Mouse (Mus musculus) macrophage (primary cell): ENCODE data around the gene Slc6a20a. TPM values are rescaled to one million over a fixed set of nuclear protein-coding genes. Genes with fewer than 3 reads are reported as not detected.

Source experiments
- H3K27ac ChIP-seq: fragments of 350-480 bp; formaldehyde crosslinking; 2 replicates; pipeline ENCODE4 v1.9.0; 2021
- H3K36me3 ChIP-seq: fragments of 350-480 bp; formaldehyde crosslinking; 2 replicates; pipeline ENCODE4 v1.9.0; 2021; ENCODE audit errors: inconsistent target
- H3K4me3 ChIP-seq: fragments of 350-480 bp; formaldehyde crosslinking; 2 replicates; pipeline ENCODE4 v1.9.0; 2021; ENCODE audit errors: inconsistent target
- H3K79me2 ChIP-seq: fragments of 350-480 bp; formaldehyde crosslinking; 2 replicates; pipeline ENCODE4 v1.9.0; 2021; ENCODE audit errors: inconsistent target
- WGBS: methylation state at CpG from one replicate; pipeline ENCODE4 v1.1.7; 2026; ENCODE audit warnings: inconsistent platforms; ENCODE audit not compliant: missing documents; 5-methylcytosine and 5-hydroxymethylcytosine counted together
- polyA plus RNA-seq: library from polyadenylated mRNA; stranded (reverse); fragments of 250-400 nt; gene quantifications from 3 replicates; pipeline ENCODE4 v1.2.4, GENCODE M21; 2018; ENCODE audit warnings: inconsistent platforms
- total RNA-seq, 78 experiments: library from RNA; depleted of rRNA; stranded (reverse); fragments of 250-400 nt; gene quantifications; 1 replicate in 9 of 78; 2 replicates in 24 of 78; 3 replicates in 43 of 78; 4 replicates in 2 of 78; pipeline ENCODE4 v1.2.4; 2018; ENCODE audit warnings: inconsistent platforms in 56 of 78

Slc6a20a gene
- total RNA-seq (2018; cell fraction: chromatin; rRNA removed): not detected
- not detected for total RNA-seq (2018; cell fraction: cytosol; rRNA removed)
- not detected for total RNA-seq (2018; cell fraction: nucleus; rRNA removed)
- 0.03 TPM in 1 of 3 replicates, not detected in the others for polyA plus RNA-seq

DNA sequence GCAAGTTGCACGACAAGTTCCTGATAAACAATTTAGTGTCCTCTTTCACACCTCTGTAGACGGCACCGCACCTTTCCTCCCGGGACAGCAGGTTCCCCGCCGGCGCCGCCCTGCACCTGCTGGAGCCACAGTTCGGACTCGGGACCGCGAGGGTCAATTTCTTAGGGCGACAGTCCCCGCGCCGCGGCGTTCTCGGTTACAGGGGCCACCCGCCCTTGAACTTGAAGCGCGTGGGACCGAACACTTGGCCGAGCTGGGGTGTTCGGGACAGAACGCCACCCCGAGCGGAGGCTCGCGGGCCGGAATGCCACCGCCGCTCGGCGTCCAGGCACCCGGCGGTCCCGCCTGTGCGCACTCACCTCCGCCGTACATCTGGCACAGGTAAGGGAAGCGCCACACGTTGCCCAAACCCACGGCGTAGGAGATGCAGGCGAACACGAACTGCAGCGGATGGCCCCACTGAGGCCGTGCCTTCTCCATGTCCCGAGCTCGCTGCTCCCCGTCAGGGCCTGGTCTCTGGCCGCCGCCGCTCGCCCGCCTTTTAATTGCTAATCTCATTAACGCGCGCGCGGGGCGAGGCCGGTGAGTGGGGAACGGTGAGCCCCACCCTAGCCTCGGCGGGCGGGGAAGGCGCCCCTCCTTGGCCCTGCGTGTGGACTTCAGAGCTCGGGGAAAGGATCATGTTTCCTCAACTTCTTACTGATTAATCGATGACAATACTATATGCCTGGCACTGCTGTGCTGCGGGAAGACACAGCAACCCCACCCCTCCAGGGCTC lies at the start of gene Slc6a20a, which contains the start of gene Ccr9:
Gene Slc6a20a, minus strand, starts transcription at position 559 of the 779 bp plus-strand sequence.
Gene Ccr9, plus strand, starts transcription at position 113 of the 779 bp plus-strand sequence.
- WGBS: 3% methylated on average over 73 of the region's 73 CpGs

DNA sequence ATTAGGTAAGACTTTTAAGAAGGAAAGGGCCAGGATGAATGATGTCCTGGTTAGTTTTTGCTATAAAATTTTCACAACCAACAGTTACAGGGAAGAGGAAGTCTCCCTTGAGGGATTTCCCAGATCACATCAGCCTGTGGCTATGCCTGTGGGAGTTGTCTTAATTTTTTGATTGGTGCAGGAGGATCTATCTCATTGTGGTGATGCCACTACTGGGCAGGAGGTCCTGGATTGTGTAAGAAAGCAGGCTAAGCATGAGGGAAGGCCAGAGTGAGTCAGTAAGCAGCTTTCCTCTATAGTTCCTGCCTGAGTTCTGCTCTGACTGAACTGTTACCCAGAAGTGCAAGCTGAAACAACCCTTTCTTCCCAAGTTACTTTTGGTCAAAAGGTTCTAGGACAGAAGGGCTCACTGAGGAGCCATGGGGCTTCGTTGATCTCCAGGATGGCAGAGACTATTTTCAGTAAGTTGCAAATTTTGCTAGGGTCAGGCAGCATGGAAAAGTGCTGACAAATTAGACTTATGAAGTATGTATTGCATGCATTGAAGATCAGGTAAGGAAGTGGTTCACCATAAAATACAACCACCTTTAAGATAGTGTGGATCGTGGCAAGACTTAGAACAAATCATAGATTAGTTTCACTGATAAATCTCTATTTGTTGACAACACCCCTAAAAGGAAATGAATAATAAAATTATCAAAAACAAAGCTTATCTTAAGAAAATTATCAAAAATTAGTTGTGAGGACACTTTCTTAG lies 44.2 kb upstream of the Slc6a20a start:
- Histone ChIP-seq H3K4me3 (no peak overlapping the region), H3K79me2 (no peaks in the 10 kb centered on the region), H3K27ac (no peak overlapping the region), H3K36me3 (no peaks in the 10 kb centered on the region)
- 60% methylated on average over 2 of the region's 2 CpGs for WGBS

More for the DNA sequence above, at the start of gene Slc6a20a, which contains the start of gene Ccr9:
- Histone ChIP-seq H3K79me2 (no peaks in the 10 kb centered on the region), H3K27ac (no peak within 1 kb of the TSS), H3K4me3 (no peak within 1 kb of the TSS), H3K36me3 (no peaks in the 10 kb centered on the region)

- Histone ChIP-seq H3K79me2 (peaks cover 4% of the 10 kb centered on the region; the same call in 1 of the 2 replicates), H3K36me3 (no peaks in the 10 kb centered on the region), H3K4me3 (peak within 1 kb of the TSS; percentile 50), H3K27ac (no peak within 1 kb of the TSS)
- WGBS: under 1% methylated on average over 53 of the region's 55 CpGs
Measured at GRCm38 (mm10) chr9:123717186-123718008, 38.7 kb upstream of the Slc6a20a start, which contains the start of gene Lztfl1. Gene Lztfl1 (minus strand): TSS chr9:123717697.

DNA sequence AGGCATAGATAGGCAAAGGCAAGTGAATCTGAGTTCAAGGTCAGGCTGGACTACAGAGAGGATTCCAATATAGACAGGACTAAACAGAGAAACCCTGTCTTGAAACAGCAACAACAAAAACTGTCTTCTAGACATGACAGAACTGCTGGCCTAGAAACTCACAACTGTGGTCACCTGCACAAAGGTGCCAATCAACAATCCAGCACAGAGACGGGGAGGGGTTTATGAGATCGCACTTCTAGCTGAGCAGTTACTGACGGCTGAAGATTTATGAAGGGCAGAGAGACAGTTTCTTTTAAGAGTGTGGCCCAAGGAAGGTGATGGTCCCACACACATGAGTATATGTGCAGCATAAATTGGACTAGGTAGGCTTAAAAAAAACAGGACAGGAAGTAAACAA lies 37.6 kb upstream of the Slc6a20a start:
- H3K27ac ChIP-seq: no peak overlapping the region
- H3K4me3 ChIP-seq: no peak overlapping the region
- H3K36me3 ChIP-seq: no peaks in the 10 kb centered on the region
- 80% methylated on average over 3 of the region's 3 CpGs for WGBS
- H3K79me2 ChIP-seq: peaks cover 4% of the 10 kb centered on the region; the same call in 1 of the 2 replicates

DNA sequence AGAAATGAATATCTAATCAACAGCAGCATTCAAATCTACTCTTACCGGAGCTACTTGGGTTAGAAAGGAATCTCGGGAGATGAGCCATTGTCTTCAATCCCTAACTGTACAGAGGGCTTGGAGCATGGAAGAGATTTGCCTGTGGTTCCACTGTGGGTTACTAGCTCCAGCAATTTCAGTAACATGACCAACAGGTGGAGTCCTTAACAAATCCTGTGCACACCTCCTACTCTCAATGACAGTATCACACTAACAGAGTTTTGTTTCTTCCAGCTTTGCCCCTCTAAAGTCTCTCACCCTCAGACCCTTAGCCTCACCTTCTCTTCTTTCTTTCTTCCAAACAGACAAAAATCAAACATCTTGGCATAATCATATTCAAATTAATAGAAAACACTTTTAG lies 34.4 kb upstream of the Slc6a20a start:
- WGBS: 87% methylated on average over 2 of the region's 2 CpGs
- Histone ChIP-seq H3K4me3 (no peak overlapping the region), H3K27ac (no peak overlapping the region), H3K36me3 (peaks cover 6% of the 10 kb centered on the region; the same call in 1 of the 2 replicates), H3K79me2 (peaks cover 4% of the 10 kb centered on the region; the same call in 1 of the 2 replicates)

- H3K27ac ChIP-seq: no peak overlapping the region
- no peak overlapping the region for H3K4me3 ChIP-seq
- no peaks in the 10 kb centered on the region for H3K79me2 ChIP-seq
- H3K36me3 ChIP-seq: peaks cover 6% of the 10 kb centered on the region; the same call in 1 of the 2 replicates
- WGBS: 96% methylated on average over 2 of the region's 2 CpGs
Measured at GRCm38 (mm10) chr9:123709226-123709625, 30.5 kb upstream of the Slc6a20a start.

DNA sequence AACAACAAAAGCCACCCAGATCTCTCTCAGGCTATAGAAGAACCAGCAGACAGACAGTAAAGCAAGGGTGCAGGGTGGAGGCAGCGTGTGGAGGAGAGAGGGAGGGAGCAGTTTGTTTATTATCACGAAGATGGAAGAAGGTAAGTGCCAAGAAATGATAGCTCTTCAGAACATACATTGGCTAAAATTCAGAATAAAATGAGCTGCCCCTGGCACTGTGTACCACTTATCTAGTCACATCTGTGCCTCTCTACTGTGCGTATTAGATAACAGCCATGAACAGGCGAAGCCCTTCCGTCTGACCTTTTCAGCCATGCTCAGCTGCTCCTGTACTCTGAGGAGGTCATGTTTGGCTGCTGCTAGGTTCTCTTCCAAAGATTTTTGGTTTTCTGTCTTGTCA lies 23.1 kb upstream of the Slc6a20a start:
- no peaks in the 10 kb centered on the region for H3K79me2 ChIP-seq
- 98% methylated on average over 5 of the region's 5 CpGs for WGBS
- H3K27ac ChIP-seq: no peak overlapping the region
- H3K4me3 ChIP-seq: no peak overlapping the region
- H3K36me3 ChIP-seq: peaks cover 27% of the 10 kb centered on the region; the same call in 1 of the 2 replicates

DNA sequence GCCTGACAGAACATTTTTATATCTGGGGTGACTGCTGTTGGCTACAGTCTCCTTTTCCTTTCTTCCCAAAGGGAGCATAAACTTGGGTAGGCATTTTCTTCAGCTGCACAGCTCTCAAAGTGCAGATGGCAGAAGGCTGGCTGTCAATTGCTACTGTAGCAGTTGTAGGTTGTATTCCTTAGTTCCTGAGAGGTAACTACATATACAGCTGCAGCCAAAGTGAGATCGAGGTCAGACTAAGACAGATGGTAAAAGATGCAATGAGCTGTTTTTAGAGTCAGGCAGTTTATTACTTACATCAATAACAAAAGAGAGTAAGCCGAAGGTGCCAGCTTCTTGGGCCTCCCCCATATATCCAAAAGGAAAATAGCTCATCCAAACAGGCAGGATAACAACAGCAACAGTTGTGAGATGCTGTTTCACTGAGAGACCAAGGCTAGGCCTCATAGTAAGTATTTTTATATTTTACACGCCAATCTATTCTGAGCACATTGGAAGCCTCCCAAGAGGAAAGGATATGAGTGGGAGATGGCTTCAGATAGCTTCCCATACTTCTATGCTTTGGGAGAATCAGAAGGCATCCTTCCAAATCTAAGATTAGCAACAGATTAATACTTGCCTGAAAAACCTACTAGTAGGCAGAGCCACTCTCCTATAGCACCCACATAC lies 17.1 kb upstream of the Slc6a20a start:
- 89% methylated on average over 3 of the region's 3 CpGs for WGBS
- no peaks in the 10 kb centered on the region for H3K79me2 ChIP-seq
- H3K36me3 ChIP-seq: peaks cover 11% of the 10 kb centered on the region; the same call in 1 of the 2 replicates
- H3K4me3 ChIP-seq: no peak overlapping the region
- no peak overlapping the region for H3K27ac ChIP-seq

DNA sequence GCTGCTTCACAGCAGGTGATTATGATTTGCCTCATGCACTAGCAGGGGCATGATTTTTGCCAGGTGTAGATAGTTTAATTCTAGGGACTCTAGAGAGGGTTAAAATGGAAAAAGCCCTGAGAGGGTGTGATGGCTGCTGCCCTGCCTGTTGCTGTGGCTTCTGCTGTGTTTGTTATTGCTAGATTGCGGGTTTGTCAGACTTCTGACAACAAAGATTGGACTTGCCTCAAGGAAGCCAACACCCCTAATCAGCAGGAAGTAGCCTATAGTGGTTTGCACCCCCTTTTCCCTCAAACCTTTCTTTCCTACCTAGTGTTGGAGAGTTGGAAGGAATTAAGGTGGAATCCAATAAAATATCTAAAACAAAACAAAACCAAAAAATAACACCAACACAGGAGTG lies 9.5 kb upstream of the Slc6a20a start:
- no peak overlapping the region for H3K4me3 ChIP-seq
- no peak overlapping the region for H3K27ac ChIP-seq
- WGBS: 100% methylated on average over 1 of the region's 1 CpGs
- no peaks in the 10 kb centered on the region for H3K36me3 ChIP-seq
- H3K79me2 ChIP-seq: no peaks in the 10 kb centered on the region

GRCm38 (mm10) chr9:123686206-123686605 lies 7.5 kb upstream of the Slc6a20a start:
- 68% methylated on average over 5 of the region's 5 CpGs for WGBS
- no peak overlapping the region for H3K4me3 ChIP-seq
- no peak overlapping the region for H3K27ac ChIP-seq
- no peaks in the 10 kb centered on the region for H3K79me2 ChIP-seq
- H3K36me3 ChIP-seq: no peaks in the 10 kb centered on the region

DNA sequence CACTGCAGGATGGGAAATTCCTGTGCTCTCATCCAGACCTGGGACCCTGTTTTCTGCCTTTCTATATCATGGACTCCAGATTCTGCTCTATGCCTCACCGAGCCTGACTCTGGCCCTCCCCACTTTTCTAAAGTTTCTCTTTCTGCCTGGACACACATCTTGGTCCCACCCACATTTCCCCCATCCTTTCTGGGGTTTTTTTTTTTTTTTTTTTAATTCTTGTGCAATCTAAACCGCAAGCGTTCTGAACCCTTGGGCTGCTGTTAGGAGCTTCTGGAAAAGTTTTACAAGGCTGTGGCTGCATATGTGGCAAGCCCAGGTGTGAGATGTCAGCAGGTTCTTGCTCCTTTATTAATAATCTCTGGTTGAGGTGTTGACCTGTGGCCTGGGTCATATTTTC lies 5.0 kb upstream of the Slc6a20a start:
- WGBS: 5% methylated on average over 3 of the region's 3 CpGs
- Histone ChIP-seq H3K27ac (no peak overlapping the region), H3K4me3 (no peak overlapping the region), H3K79me2 (no peaks in the 10 kb centered on the region), H3K36me3 (no peaks in the 10 kb centered on the region)

- Histone ChIP-seq H3K36me3 (no peaks in the 10 kb centered on the region), H3K4me3 (no peak overlapping the region), H3K79me2 (no peaks in the 10 kb centered on the region), H3K27ac (no peak overlapping the region)
- WGBS: 73% methylated on average over 2 of the region's 2 CpGs
Measured at GRCm38 (mm10) chr9:123679198-123679597, 513 bp upstream of the Slc6a20a start.

GRCm38 (mm10) chr9:123665645-123666044 lies 13.0 kb downstream of the Slc6a20a start:
- no peak overlapping the region for H3K27ac ChIP-seq
- 45% methylated on average over 5 of the region's 5 CpGs for WGBS
- no peaks in the 10 kb centered on the region for H3K79me2 ChIP-seq
- H3K4me3 ChIP-seq: no peak overlapping the region
- no peaks in the 10 kb centered on the region for H3K36me3 ChIP-seq
